Mouse (Mus musculus): ENCODE results near the gene Olfr351.

The Olfr351 gene

GRCm38 (mm10) chr2:36862560-36862959 is at the start of gene Olfr351:
Gene Olfr351, minus strand, starts transcription at chr2:36862660.
- no peak for DNase-seq (ENCODE audit: low spot score)

DNA sequence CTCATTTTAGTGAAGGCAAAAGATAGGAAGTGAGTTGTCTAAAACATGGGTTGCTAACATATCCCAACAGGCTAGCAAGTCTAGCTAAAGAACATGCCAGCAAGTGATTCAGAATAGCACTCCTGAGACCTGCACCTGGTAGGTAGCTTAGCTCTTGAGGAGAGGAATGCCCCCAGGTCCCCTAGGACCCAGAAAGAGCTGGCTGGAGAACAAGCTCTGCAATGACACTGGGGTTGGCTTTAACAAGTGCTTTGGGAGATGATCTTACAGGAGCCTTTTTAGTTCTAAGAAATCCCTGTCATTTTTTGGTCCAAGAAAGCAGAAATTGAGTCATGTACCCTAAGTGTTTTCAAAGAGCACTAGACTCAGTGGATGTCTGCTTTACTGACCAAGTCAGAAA is 42.9 kb upstream of the Olfr351 start, which contains the start of gene Olfr354:
TSS of gene Olfr354 (plus strand) at position 301 of the 400 bp plus-strand sequence.
- DNase-seq (ENCODE audit: low spot score): no peak

GRCm38 (mm10) chr2:36897114-36897513 is 34.7 kb upstream of the Olfr351 start:
- DNase-seq (ENCODE audit: low spot score): no peak

GRCm38 (mm10) chr2:36892836-36893235 is 30.4 kb upstream of the Olfr351 start, which contains the start of gene Olfr353:
Gene Olfr353, minus strand, starts transcription at chr2:36892936.
- no peak for DNase-seq (ENCODE audit: low spot score)

- no peak for DNase-seq (ENCODE audit: low spot score)
These were observed 5.7 kb upstream of the Olfr351 start, which contains the start of gene Olfr352 for GRCm38 (mm10) chr2:36868160-36868559. Gene Olfr352, plus strand, starts transcription at chr2:36868460.

GRCm38 (mm10) chr2:36846010-36846409 is 16.4 kb downstream of the Olfr351 start, which contains the start of gene Olfr350:
Gene Olfr350, plus strand, starts transcription at chr2:36846310.
- no peak for DNase-seq (ENCODE audit: low spot score)

DNA sequence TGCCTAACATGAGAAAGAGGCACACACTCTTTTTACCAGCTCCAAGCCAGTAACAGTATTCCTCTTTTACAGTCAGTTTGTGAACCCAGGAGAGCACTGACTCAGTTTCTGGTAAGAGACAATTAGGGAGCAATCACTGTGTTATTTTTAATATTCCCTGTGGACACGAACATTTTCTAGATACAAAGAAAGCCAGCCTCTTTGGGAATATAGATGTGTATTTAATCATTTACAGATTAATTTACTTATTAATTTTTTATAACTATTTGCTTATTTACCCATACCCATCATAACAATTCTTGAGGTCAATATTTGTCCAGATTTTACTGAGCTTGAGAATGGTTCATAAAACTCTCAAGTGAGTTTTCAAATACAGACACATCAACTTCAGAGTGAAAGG is 45.5 kb downstream of the Olfr351 start, which contains the start of gene Olfr3:
TSS of gene Olfr3 (minus strand) at position 101 of the 400 bp plus-strand sequence.
- DNase-seq (ENCODE audit: low spot score): no peak
